ENCODE assay signal across 15 mouse cellular contexts in the genomic region with DNA sequence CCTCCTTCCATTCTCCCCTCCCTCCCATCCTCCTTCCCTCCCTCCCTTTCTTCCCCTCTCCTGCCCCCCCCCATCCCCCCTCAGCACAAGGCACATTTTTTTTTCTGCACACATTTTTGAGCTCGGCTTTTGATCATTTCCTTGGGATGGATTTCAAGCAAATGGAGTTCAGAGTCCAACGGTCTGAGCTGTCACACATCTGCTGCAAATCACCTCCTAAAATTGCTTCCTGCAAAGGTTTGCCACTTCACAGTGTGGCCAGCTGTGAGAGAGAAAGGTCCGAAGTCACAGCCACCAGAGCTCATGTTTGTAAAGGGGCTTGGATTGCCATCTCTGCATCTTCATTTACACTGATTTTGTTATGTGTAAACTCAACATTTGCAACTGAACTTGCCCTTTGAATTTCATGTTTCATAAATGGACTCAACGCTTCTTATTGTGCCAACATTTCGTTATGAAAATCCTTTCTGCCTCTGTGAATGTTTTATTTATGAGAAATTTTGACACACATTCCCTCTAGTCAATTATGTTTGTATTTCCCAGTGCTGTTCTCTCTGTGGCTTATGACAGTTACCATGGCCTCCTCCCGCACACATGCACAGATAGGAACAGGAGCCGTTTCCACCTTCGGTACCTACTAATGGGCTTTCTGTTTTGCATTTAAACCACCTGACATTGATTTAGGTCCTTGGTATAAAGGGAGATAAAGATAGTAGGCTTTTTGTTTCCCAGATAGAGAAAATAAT. TPM values are rescaled to one million over a fixed set of nuclear protein-coding genes. Genes with fewer than 3 reads are reported as not detected.
A peak's percentile ranks its signal among the peaks of the same experiment; 100 is the strongest.
DNase-seq lines count a peak whose midpoint lies in the region; ATAC-seq and TF ChIP-seq lines count a peak whose summit lies in the region.
"Had no signal": no experiment of that assay in that cellular context is flagged by ENCODE, and none has a peak within 500 bp of the region (broad histone marks: within the 10 kb centered on the region; RNA-seq: fewer than 3 reads in every experiment).

No protein-coding gene starts in this region.

- no peak overlapping the region for H3K9ac ChIP-seq in embryonic facial prominence, embryonic 11.5 days (replicated peaks; ENCODE audit: low read length)
- H3K9ac ChIP-seq in limb, embryonic 13.5 days = no peak overlapping the region
- H3K9ac ChIP-seq: heart, embryonic 12.5 days; liver, embryonic 15.5 days had no signal

- H3K4me1 ChIP-seq in embryonic facial prominence, embryonic 11.5 days (ENCODE audit: control insufficient read depth, insufficient read depth, low read length) = peaks cover 7% of the 10 kb centered on the region
- H3K4me1 ChIP-seq in limb, embryonic 13.5 days = peaks cover 54% of the 10 kb centered on the region
- H3K4me1 ChIP-seq: liver, embryonic 15.5 days had no signal

- TF ChIP-seq POLR2A in brain, embryonic 14.5 days (IDR thresholded peaks at IDR 0.05; ENCODE audit: borderline replicate concordance, extremely low read depth, insufficient read depth, insufficient read length, poor library complexity, severe bottlenecking) = no peak

- H3K4me3 ChIP-seq in embryonic facial prominence, embryonic 11.5 days (ENCODE audit: low read depth, low read length) = no peak overlapping the region
- H3K4me3 ChIP-seq in limb, embryonic 13.5 days = no peak overlapping the region
- H3K4me3 ChIP-seq: heart, embryonic 12.5 days; liver, embryonic 15.5 days had no signal

- ATAC-seq in embryonic facial prominence, embryonic 11.5 days (replicated peaks; ENCODE audit: insufficient number of reproducible peaks, low FRiP score, low TSS enrichment, low read depth) = no peak
- no peak for ATAC-seq in limb, embryonic 13.5 days (ENCODE audit: low FRiP score, low read depth)

- TF ChIP-seq CTCF in brain, embryonic 14.5 days (IDR thresholded peaks at IDR 0.05; ENCODE audit: borderline replicate concordance, extremely low read depth, insufficient read depth, insufficient read length) = no peak

- 35% methylated on average over 8 of the region's 8 CpGs for WGBS in embryonic facial prominence, embryonic 11.5 days
- 20% methylated on average over 8 of the region's 8 CpGs for WGBS in limb, embryonic 13.5 days

- H3K27me3 ChIP-seq in embryonic facial prominence, embryonic 11.5 days (ENCODE audit: control insufficient read depth, insufficient read depth, low read length) = no peaks in the 10 kb centered on the region
- H3K27me3 ChIP-seq in limb, embryonic 13.5 days = no peaks in the 10 kb centered on the region

- H3K4me2 ChIP-seq in embryonic facial prominence, embryonic 11.5 days (ENCODE audit: low read depth, low read length) = no peak overlapping the region
- H3K4me2 ChIP-seq in limb, embryonic 13.5 days (replicated peaks) = peak overlapping the region; percentile 19; the same call in 1 of the 2 replicates
- H3K4me2 ChIP-seq: heart, embryonic 12.5 days; liver, embryonic 15.5 days had no signal

- DNase-seq in brain, embryonic 14.5 days (ENCODE audit: low read depth) = peak; percentile 73
- DNase-seq in embryonic facial prominence, embryonic 11.5 days (ENCODE audit: low spot score) = peak; percentile 83
- peak; percentile 82 for DNase-seq in forelimb bud, embryonic 11.5 days (ENCODE audit: low read depth, low spot score)
- no peak for DNase-seq in adrenal gland, adult 8-10 months
- no peak for DNase-seq in cerebellum, adult 8-10 months
- DNase-seq in gastrocnemius, adult 18-20 months (ENCODE audit: low spot score) = no peak
- no peak for DNase-seq in kidney, adult 11 months
- DNase-seq: adrenal gland, postnatal 14 days; gastrocnemius, postnatal 14 days; heart, postnatal 4 days; thymus, adult 2 months had no signal

- H3K36me3 ChIP-seq in embryonic facial prominence, embryonic 11.5 days (replicated peaks; ENCODE audit: control insufficient read depth, insufficient read depth, low read depth, low read length) = no peaks in the 10 kb centered on the region
- H3K36me3 ChIP-seq in limb, embryonic 13.5 days = no peaks in the 10 kb centered on the region
- H3K36me3 ChIP-seq: G1E; heart, embryonic 12.5 days; liver, embryonic 15.5 days had no signal

- H3K9me3 ChIP-seq in embryonic facial prominence, embryonic 11.5 days (replicated peaks; ENCODE audit: control insufficient read depth, low read length) = no peaks in the 10 kb centered on the region
- H3K9me3 ChIP-seq in limb, embryonic 13.5 days = no peaks in the 10 kb centered on the region
- H3K9me3 ChIP-seq: G1E; heart, embryonic 12.5 days; liver, embryonic 15.5 days had no signal

- H3K27ac ChIP-seq in embryonic facial prominence, embryonic 11.5 days (replicated peaks; ENCODE audit: low read depth, low read length) = 0 out of 2 replicates have a peak overlapping the region, but pooled peaks have one; percentile 20
- H3K27ac ChIP-seq in limb, embryonic 13.5 days = no peak overlapping the region; the same call in 1 of the 2 replicates
- H3K27ac ChIP-seq: liver, embryonic 15.5 days had no signal

RNA-seq across cellular contexts. Expression of a gene that starts 28.0 kb away (rescaled TPM):
- 8,068 and 9,838 TPM in 2 replicates for polyA plus RNA-seq in brain, embryonic 14.5 days (2012; rRNA removed)
- 1,482 and 1,542 TPM in 2 replicates for polyA plus RNA-seq in embryonic facial prominence, embryonic 11.5 days (2014; fragmentation: Nextera tagmentation; extraction: Ambion mirVana)
- polyA plus RNA-seq in limb, embryonic 13.5 days (2015; fragmentation: Nextera tagmentation; extraction: Ambion mirVana) = 993 and 1,087 TPM in 2 replicates
- total RNA-seq in adrenal gland, adult 8-10 months (2022) = 100 to 1,000 TPM in 2 of 4 experiments, 10 to 100 TPM in 2; 42.5 to 190 (median 123) TPM
- 10 to 100 TPM in 1 of 2 experiments, 1 to 10 TPM in 1; 1.6 to 16.4 TPM for total RNA-seq in gastrocnemius, adult 18-20 months (2021)
- total RNA-seq: G1E had no signal
- polyA plus RNA-seq: G1E had no signal

RNA-seq across cellular contexts. Expression of a gene that starts 39.2 kb away (rescaled TPM):
- polyA plus RNA-seq in brain, embryonic 14.5 days (2012; rRNA removed) = 225 and 231 TPM in 2 replicates
- polyA plus RNA-seq in embryonic facial prominence, embryonic 11.5 days (2014; fragmentation: Nextera tagmentation; extraction: Ambion mirVana) = 90.2 and 97.9 TPM in 2 replicates
- polyA plus RNA-seq in limb, embryonic 13.5 days (2015; fragmentation: Nextera tagmentation; extraction: Ambion mirVana) = 71.0 and 71.6 TPM in 2 replicates
- 10 to 100 TPM; 81.0 to 96.7 (median 91.6) TPM for total RNA-seq in adrenal gland, adult 8-10 months (2022)
- 10 to 100 TPM; 28.0 to 36.7 TPM for total RNA-seq in gastrocnemius, adult 18-20 months (2021)

Comparison
In these comparisons a context has a peak if more than half of its experiments do, and no peak if none do; other contexts are left out.
1. DNase-seq: peak in brain, embryonic 14.5 days (single experiment), embryonic facial prominence, embryonic 11.5 days (single experiment) and forelimb bud, embryonic 11.5 days (single experiment); none in adrenal gland, adult 8-10 months (single experiment), cerebellum, adult 8-10 months (single experiment), gastrocnemius, adult 18-20 months (single experiment) and kidney, adult 11 months (single experiment).